Mouse (Mus musculus) lung, adult 2 months (tissue): ENCODE data around the gene Gimap8.

ENCODE experiments used
- CTCF ChIP-seq: fragments of 200-500 bp; IDR thresholded peaks from 2 replicates; pipeline ENCODE4 v1.5.1; 2011; ENCODE audit warnings: mild to moderate bottlenecking, low read length, control low read depth; ENCODE audit not compliant: insufficient read depth
- POLR2A ChIP-seq: fragments of 200-500 bp; IDR thresholded peaks from 2 replicates; pipeline ENCODE4 v1.6.1; 2011; ENCODE audit warnings: low read depth, mild to moderate bottlenecking, control low read depth, low read length, borderline replicate concordance; ENCODE audit errors: extremely low read depth

DNA sequence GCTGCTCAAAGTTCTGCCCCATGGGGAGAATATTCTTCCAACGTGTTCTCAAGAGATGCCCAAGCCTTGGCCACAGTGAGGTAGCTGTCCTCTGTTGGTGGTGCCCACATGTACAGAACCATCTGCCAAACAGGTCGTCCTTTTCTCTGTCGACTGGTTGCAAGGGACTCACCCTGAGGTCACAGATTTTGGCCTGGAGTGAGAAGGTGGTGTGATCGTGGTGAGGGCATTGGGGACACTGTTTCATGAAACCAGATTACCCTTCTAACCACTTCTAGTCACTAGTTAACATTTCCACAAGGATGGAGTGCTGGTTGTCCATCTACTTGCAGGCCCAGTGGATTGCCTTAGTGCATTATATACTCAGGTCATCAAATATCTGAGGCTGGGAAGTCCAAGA is 1.7 kb downstream of the Gimap8 start:
- TF ChIP-seq CTCF = no peak
- no peak for TF ChIP-seq POLR2A
